Mouse (Mus musculus): ENCODE results near the gene Pik3r5. TPM values are rescaled to one million over a fixed set of nuclear protein-coding genes. Genes with fewer than 3 reads are reported as not detected.
A peak's percentile ranks its signal among the peaks of the same experiment; 100 is the strongest.

Pik3r5 gene
- polyA plus RNA-seq, 1 experiment = 34.7 TPM

DNA sequence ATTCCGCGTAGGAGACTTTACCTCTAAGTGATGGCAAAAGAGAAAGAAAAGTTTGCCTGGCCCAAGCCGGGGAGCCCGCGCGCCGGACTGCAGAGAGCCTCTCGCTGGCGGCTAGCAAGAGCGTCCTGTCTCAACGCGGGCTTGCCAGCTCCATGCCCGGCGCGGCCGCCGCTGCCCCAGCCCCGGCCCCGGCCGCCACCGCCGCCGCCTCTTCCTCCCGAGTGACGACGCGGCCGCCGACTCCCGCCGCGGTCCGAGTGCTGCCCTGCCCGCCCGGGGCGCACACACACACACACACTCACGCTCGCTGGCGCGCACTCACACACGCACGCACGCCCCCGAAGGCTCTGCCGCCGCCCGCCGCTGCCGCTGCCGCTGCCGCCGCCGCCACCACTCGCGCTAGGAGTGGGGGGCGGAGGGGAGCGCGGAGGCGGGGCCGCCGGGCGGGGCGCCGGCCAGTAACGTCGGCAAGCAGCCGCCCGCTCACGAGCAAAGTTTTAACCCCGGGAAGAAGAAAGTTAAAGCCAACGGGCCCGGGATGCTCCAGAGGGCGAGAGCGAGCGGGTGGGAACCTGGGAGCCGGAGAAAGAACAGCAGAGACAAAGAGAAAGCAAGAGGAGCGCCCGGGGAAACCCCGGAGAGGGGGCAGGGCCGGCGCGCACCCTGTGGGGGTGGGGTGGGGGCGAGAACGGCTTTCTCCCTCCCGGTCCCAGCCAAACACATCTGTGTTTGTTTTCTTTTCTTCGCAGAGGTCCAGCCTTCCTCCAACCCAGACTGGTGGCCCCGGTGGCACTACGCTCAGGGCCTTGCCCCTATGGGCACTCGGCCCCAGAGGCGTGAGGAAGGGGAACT is 45.1 kb upstream of the Pik3r5 start:
- no peak overlapping the region for H3K27ac ChIP-seq (ENCODE audit: insufficient read depth, low read length)
- H3K27me3 ChIP-seq (ENCODE audit: control insufficient read depth, insufficient read depth, low read length) = peaks cover 43% of the 10 kb centered on the region
- TF ChIP-seq CTCF (IDR thresholded peaks at IDR 0.05; ENCODE audit: extremely low read depth, insufficient read depth, insufficient read length, insufficient replicate concordance) (no peak), POLR2A (IDR thresholded peaks at IDR 0.05; ENCODE audit: low read depth, low read length) (no peak)
- peaks cover 17% of the 10 kb centered on the region for H3K4me1 ChIP-seq (ENCODE audit: control insufficient read depth, insufficient read depth, insufficient read length)
- H3K36me3 ChIP-seq (ENCODE audit: control insufficient read depth, insufficient read depth, low read length) = no peaks in the 10 kb centered on the region
- no peak for DNase-seq (ENCODE audit: low read depth in 1 of 2, low spot score in 2 of 2)
- H3K4me3 ChIP-seq (ENCODE audit: extremely low read depth, insufficient read depth, insufficient read length) = peak overlapping the region; percentile 69
- 2% methylated on average over 85 of the region's 90 CpGs for WGBS

DNA sequence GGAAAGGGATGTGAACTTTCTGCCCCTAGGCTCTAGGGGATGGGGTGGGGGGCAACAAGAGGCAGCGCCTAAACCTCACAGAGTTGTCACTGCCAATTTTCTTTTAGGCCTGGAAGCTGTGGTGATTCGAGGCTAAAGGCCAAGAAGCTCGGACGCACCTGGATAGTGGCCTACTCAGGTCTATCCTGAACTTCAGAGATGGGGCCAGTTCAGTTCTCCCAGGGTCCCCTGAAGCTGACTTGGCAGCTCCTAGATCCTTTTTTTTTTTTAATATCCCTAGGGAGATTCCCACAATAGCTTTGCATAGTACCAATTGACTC is 44.5 kb upstream of the Pik3r5 start:
- Histone ChIP-seq H3K4me1 (ENCODE audit: control insufficient read depth, insufficient read depth, insufficient read length) (peaks cover 17% of the 10 kb centered on the region), H3K4me3 (ENCODE audit: extremely low read depth, insufficient read depth, insufficient read length) (peak overlapping the region; percentile 69; the same call in 1 of the 2 replicates), H3K27ac (ENCODE audit: insufficient read depth, low read length) (no peak overlapping the region), H3K27me3 (ENCODE audit: control insufficient read depth, insufficient read depth, low read length) (peaks cover 41% of the 10 kb centered on the region), H3K36me3 (ENCODE audit: control insufficient read depth, insufficient read depth, low read length) (no peaks in the 10 kb centered on the region)
- WGBS = 76% methylated on average over 4 of the region's 4 CpGs
- TF ChIP-seq POLR2A (IDR thresholded peaks at IDR 0.05; ENCODE audit: low read depth, low read length) (no peak), CTCF (IDR thresholded peaks at IDR 0.05; ENCODE audit: extremely low read depth, insufficient read depth, insufficient read length, insufficient replicate concordance) (no peak)
- no peak for DNase-seq (ENCODE audit: low read depth in 1 of 2, low spot score in 2 of 2)

- WGBS = 85% methylated on average over 11 of the region's 11 CpGs
- TF ChIP-seq POLR2A (IDR thresholded peaks at IDR 0.05; ENCODE audit: low read depth, low read length) = no peak
- no peak for TF ChIP-seq CTCF (IDR thresholded peaks at IDR 0.05; ENCODE audit: extremely low read depth, insufficient read depth, insufficient read length, insufficient replicate concordance)
- H3K4me3 ChIP-seq (ENCODE audit: extremely low read depth, insufficient read depth, insufficient read length) = no peak overlapping the region
- no peak for DNase-seq (ENCODE audit: low read depth in 1 of 2, low spot score in 2 of 2)
- no peaks in the 10 kb centered on the region for H3K36me3 ChIP-seq (ENCODE audit: control insufficient read depth, insufficient read depth, low read length)
- no peak overlapping the region for H3K27ac ChIP-seq (ENCODE audit: insufficient read depth, low read length)
- H3K4me1 ChIP-seq (ENCODE audit: control insufficient read depth, insufficient read depth, insufficient read length) = peaks cover 17% of the 10 kb centered on the region
- peaks cover 42% of the 10 kb centered on the region for H3K27me3 ChIP-seq (ENCODE audit: control insufficient read depth, insufficient read depth, low read length)
Observed at GRCm38 (mm10) chr11:68387971-68388654, 43.8 kb upstream of the Pik3r5 start.

- TF ChIP-seq POLR2A (IDR thresholded peaks at IDR 0.05; ENCODE audit: low read depth, low read length) (no peak), CTCF (IDR thresholded peaks at IDR 0.05; ENCODE audit: extremely low read depth, insufficient read depth, insufficient read length, insufficient replicate concordance) (no peak)
- Histone ChIP-seq H3K27me3 (ENCODE audit: control insufficient read depth, insufficient read depth, low read length) (peaks cover 40% of the 10 kb centered on the region), H3K27ac (ENCODE audit: insufficient read depth, low read length) (no peak overlapping the region), H3K4me3 (ENCODE audit: extremely low read depth, insufficient read depth, insufficient read length) (no peak overlapping the region), H3K4me1 (ENCODE audit: control insufficient read depth, insufficient read depth, insufficient read length) (peaks cover 17% of the 10 kb centered on the region), H3K36me3 (ENCODE audit: control insufficient read depth, insufficient read depth, low read length) (no peaks in the 10 kb centered on the region)
- DNase-seq (ENCODE audit: low read depth in 1 of 2, low spot score in 2 of 2) = no peak
- WGBS = 67% methylated on average over 1 of the region's 1 CpGs
Observed at GRCm38 (mm10) chr11:68388655-68389015, 43.3 kb upstream of the Pik3r5 start.

DNA sequence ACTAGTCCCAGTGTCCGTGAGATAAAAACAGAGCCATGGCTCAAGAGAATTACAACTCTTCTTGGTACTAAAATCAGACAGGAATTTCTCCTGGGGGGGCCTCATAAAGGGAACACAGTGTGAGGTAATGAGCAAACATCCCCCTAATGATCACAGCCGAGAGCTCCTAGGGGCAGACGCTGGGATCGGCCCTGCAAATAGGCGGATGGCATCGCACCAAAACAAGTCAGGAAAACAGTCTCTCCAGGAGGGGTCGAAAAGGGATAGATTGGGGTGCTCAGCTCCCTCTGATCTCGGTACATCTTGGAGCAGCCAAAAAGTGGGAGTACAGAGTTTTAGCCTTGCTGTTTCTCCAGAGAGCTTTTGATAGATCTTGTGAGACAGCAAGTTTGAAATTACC is 42.3 kb upstream of the Pik3r5 start:
- Histone ChIP-seq H3K4me3 (ENCODE audit: extremely low read depth, insufficient read depth, insufficient read length) (no peak overlapping the region), H3K36me3 (ENCODE audit: control insufficient read depth, insufficient read depth, low read length) (no peaks in the 10 kb centered on the region), H3K4me1 (ENCODE audit: control insufficient read depth, insufficient read depth, insufficient read length) (peaks cover 17% of the 10 kb centered on the region), H3K27me3 (ENCODE audit: control insufficient read depth, insufficient read depth, low read length) (peaks cover 38% of the 10 kb centered on the region), H3K27ac (ENCODE audit: insufficient read depth, low read length) (no peak overlapping the region)
- TF ChIP-seq POLR2A (IDR thresholded peaks at IDR 0.05; ENCODE audit: low read depth, low read length) (no peak), CTCF (IDR thresholded peaks at IDR 0.05; ENCODE audit: extremely low read depth, insufficient read depth, insufficient read length, insufficient replicate concordance) (no peak)
- WGBS = 27% methylated on average over 8 of the region's 8 CpGs
- DNase-seq (ENCODE audit: low read depth in 1 of 2, low spot score in 2 of 2) = no peak

- no peak for DNase-seq (ENCODE audit: low read depth in 1 of 2, low spot score in 2 of 2)
- Histone ChIP-seq H3K27me3 (ENCODE audit: control insufficient read depth, insufficient read depth, low read length) (peaks cover 29% of the 10 kb centered on the region), H3K4me1 (ENCODE audit: control insufficient read depth, insufficient read depth, insufficient read length) (peaks cover 9% of the 10 kb centered on the region), H3K36me3 (ENCODE audit: control insufficient read depth, insufficient read depth, low read length) (no peaks in the 10 kb centered on the region), H3K4me3 (ENCODE audit: extremely low read depth, insufficient read depth, insufficient read length) (no peak overlapping the region), H3K27ac (ENCODE audit: insufficient read depth, low read length) (no peak overlapping the region)
- TF ChIP-seq CTCF (IDR thresholded peaks at IDR 0.05; ENCODE audit: extremely low read depth, insufficient read depth, insufficient read length, insufficient replicate concordance) (no peak), POLR2A (IDR thresholded peaks at IDR 0.05; ENCODE audit: low read depth, low read length) (no peak)
- WGBS = 20% methylated on average over 19 of the region's 19 CpGs
Observed at GRCm38 (mm10) chr11:68390381-68391287, 41.3 kb upstream of the Pik3r5 start.
